Mouse (Mus musculus) left cerebral cortex, adult 11 months (tissue): ENCODE measurements around the gene Maml2.

ENCODE experiments used
- DNase-seq: peaks from one replicate; pipeline ENCODE4 v3.0.0; 2022; ENCODE audit warnings: low spot score

Gene Maml2

GRCm38 (mm10) chr9:13448716-13449115, 151.0 kb downstream of the Maml2 start:
- DNase-seq, result no peak

- no peak for DNase-seq
These were observed 156.9 kb downstream of the Maml2 start for GRCm38 (mm10) chr9:13454651-13455123.

- no peak for DNase-seq
These were observed 157.5 kb downstream of the Maml2 start for GRCm38 (mm10) chr9:13455231-13455630.

- no peak for DNase-seq
These were observed 160.0 kb downstream of the Maml2 start for GRCm38 (mm10) chr9:13457774-13458173.

GRCm38 (mm10) chr9:13459371-13459770, 161.6 kb downstream of the Maml2 start:
- DNase-seq, result no peak

- no peak for DNase-seq
These were observed 162.3 kb downstream of the Maml2 start for GRCm38 (mm10) chr9:13460012-13460411.

- DNase-seq, result no peak
These were observed 163.2 kb downstream of the Maml2 start for GRCm38 (mm10) chr9:13460926-13461325.

- no peak for DNase-seq
These were observed 167.7 kb downstream of the Maml2 start for GRCm38 (mm10) chr9:13465358-13466020.

GRCm38 (mm10) chr9:13466351-13466750, 168.6 kb downstream of the Maml2 start:
- no peak for DNase-seq

- DNase-seq, result no peak
These were observed 169.1 kb downstream of the Maml2 start for GRCm38 (mm10) chr9:13466816-13467215.

- no peak for DNase-seq
These were observed 170.0 kb downstream of the Maml2 start for GRCm38 (mm10) chr9:13467745-13468144.

- no peak for DNase-seq
These were observed 171.0 kb downstream of the Maml2 start for GRCm38 (mm10) chr9:13468778-13469177.

GRCm38 (mm10) chr9:13470013-13470412, 172.3 kb downstream of the Maml2 start:
- DNase-seq, result no peak

- DNase-seq, result no peak
These were observed 177.2 kb downstream of the Maml2 start for GRCm38 (mm10) chr9:13474951-13475350.

- no peak for DNase-seq
These were observed 181.5 kb downstream of the Maml2 start for GRCm38 (mm10) chr9:13479275-13479674.

- no peak for DNase-seq
These were observed 185.7 kb downstream of the Maml2 start for GRCm38 (mm10) chr9:13483199-13484068.

GRCm38 (mm10) chr9:13484267-13485240, 186.8 kb downstream of the Maml2 start:
- DNase-seq, result no peak

- no peak for DNase-seq
These were observed 188.2 kb downstream of the Maml2 start for GRCm38 (mm10) chr9:13485914-13486313.

- no peak for DNase-seq
These were observed 193.3 kb downstream of the Maml2 start for GRCm38 (mm10) chr9:13491107-13491506.

GRCm38 (mm10) chr9:13491854-13492620, 194.3 kb downstream of the Maml2 start:
- DNase-seq, result no peak

- no peak for DNase-seq
These were observed 195.1 kb downstream of the Maml2 start for GRCm38 (mm10) chr9:13492807-13493206.
